Mouse (Mus musculus) liver, embryonic 12.5 days (tissue): ENCODE measurements at regions not wholly inside any gene's neighbourhood (a gene's known extent, or its start where the extent isn't known, plus 50 kb on each side); places are given as distances from the start of the nearest gene placed in this dataset.
A peak's percentile ranks its signal among the peaks of the same experiment; 100 is the strongest.

Experiments used
- ATAC-seq: fragments of 200-750 bp; cut with Nextera tagmentation; 2 replicates; pipeline ENCODE4 v1.8.0; 2017; ENCODE audit warnings: moderate number of reproducible peaks, mild to moderate bottlenecking, moderate library complexity
- H3K27ac ChIP-seq: fragments of 300-500 bp; sonication (generic); 2 replicates; pipeline ENCODE4 v1.5.1; 2016; ENCODE audit warnings: mild to moderate bottlenecking
- H3K27me3 ChIP-seq: fragments of 300-500 bp; sonication (generic); replicated peaks from 2 replicates; pipeline ENCODE4 v1.6.1; 2016; ENCODE audit warnings: mild to moderate bottlenecking, moderate library complexity
- H3K36me3 ChIP-seq: fragments of 300-500 bp; sonication (generic); 2 replicates; pipeline ENCODE4 v1.6.1; 2016; ENCODE audit warnings: mild to moderate bottlenecking, moderate library complexity
- H3K4me1 ChIP-seq: fragments of 300-500 bp; sonication (generic); 2 replicates; pipeline ENCODE4 v1.6.1; 2016
- H3K4me2 ChIP-seq: fragments of 300-500 bp; sonication (generic); 2 replicates; pipeline ENCODE4 v1.6.1; 2016; ENCODE audit warnings: mild to moderate bottlenecking, moderate library complexity
- H3K4me3 ChIP-seq: fragments of 300-500 bp; sonication (generic); 2 replicates; pipeline ENCODE4 v1.5.1; 2016; ENCODE audit warnings: mild to moderate bottlenecking, moderate library complexity
- H3K9ac ChIP-seq: fragments of 300-500 bp; sonication (generic); 2 replicates; pipeline ENCODE4 v1.6.1; 2016; ENCODE audit warnings: mild to moderate bottlenecking, moderate library complexity
- H3K9me3 ChIP-seq: fragments of 300-500 bp; sonication (generic); replicated peaks from 2 replicates; pipeline ENCODE4 v1.6.1; 2016; ENCODE audit warnings: mild to moderate bottlenecking, moderate library complexity
- WGBS: fragments of 180-500 bp; shearing (Covaris S2); methylation state at CpG from one replicate; pipeline ENCODE4 v1.1.7; 2016; ENCODE audit not compliant: insufficient replicate concordance; 5-methylcytosine and 5-hydroxymethylcytosine counted together

- peaks cover 65% of the 10 kb centered on the region for H3K4me1 ChIP-seq
- 65% methylated on average over 15 of the region's 15 CpGs for WGBS
- 0 out of 2 replicates have a peak overlapping the region, but pooled peaks have one; percentile 28 for H3K27ac ChIP-seq
These were observed 134.7 kb upstream of the Map3k1 start for GRCm38 (mm10) chr13:111943392-111944088.

GRCm38 (mm10) chr13:111944089-111944406 lies 135.3 kb upstream of the Map3k1 start:
- ATAC-seq: no peak
- Histone ChIP-seq H3K9ac (no peak overlapping the region; the same call in 1 of the 2 replicates), H3K4me1 (peaks cover 65% of the 10 kb centered on the region), H3K27ac (0 out of 2 replicates have a peak overlapping the region, but pooled peaks have one; percentile 28), H3K9me3 (no peaks in the 10 kb centered on the region), H3K4me2 (no peak overlapping the region), H3K27me3 (0 out of 2 replicates have a peak, but pooled peaks cover 15% of the 10 kb centered on the region), H3K4me3 (no peak overlapping the region), H3K36me3 (no peaks in the 10 kb centered on the region)
- 11% methylated on average over 5 of the region's 5 CpGs for whole genome bisulfite sequencing

More at GRCm38 (mm10) chr13:111943392-111944088, 134.7 kb upstream of the Map3k1 start:
- no peak for ATAC-seq
- Histone ChIP-seq H3K36me3 (no peaks in the 10 kb centered on the region), H3K27me3 (0 out of 2 replicates have a peak, but pooled peaks cover 15% of the 10 kb centered on the region), H3K4me3 (no peak overlapping the region), H3K4me2 (no peak overlapping the region), H3K9me3 (no peaks in the 10 kb centered on the region), H3K9ac (no peak overlapping the region; the same call in 1 of the 2 replicates)

GRCm38 (mm10) chr13:111946271-111946670 lies 137.5 kb upstream of the Map3k1 start:
- Histone ChIP-seq H3K4me3 (no peak overlapping the region), H3K27me3 (0 out of 2 replicates have a peak, but pooled peaks cover 15% of the 10 kb centered on the region), H3K9ac (no peak overlapping the region), H3K27ac (no peak overlapping the region), H3K36me3 (no peaks in the 10 kb centered on the region), H3K4me1 (peaks cover 50% of the 10 kb centered on the region), H3K4me2 (no peak overlapping the region), H3K9me3 (no peaks in the 10 kb centered on the region)
- ATAC-seq: no peak
- WGBS: 76% methylated on average over 4 of the region's 4 CpGs

GRCm38 (mm10) chr13:111946811-111947210 lies 138.0 kb upstream of the Map3k1 start:
- 0 out of 2 replicates have a peak, but pooled peaks cover 15% of the 10 kb centered on the region for H3K27me3 ChIP-seq
- 79% methylated on average over 8 of the region's 8 CpGs for WGBS
- no peaks in the 10 kb centered on the region for H3K36me3 ChIP-seq
- no peak overlapping the region for H3K9ac ChIP-seq
- H3K9me3 ChIP-seq: no peaks in the 10 kb centered on the region
- H3K4me2 ChIP-seq: no peak overlapping the region
- H3K27ac ChIP-seq: no peak overlapping the region
- ATAC-seq: no peak
- no peak overlapping the region for H3K4me3 ChIP-seq
- H3K4me1 ChIP-seq: peaks cover 45% of the 10 kb centered on the region

GRCm38 (mm10) chr13:111948395-111948794 lies 139.6 kb upstream of the Map3k1 start:
- ATAC-seq: no peak; the same call in 1 of the 2 replicates
- Histone ChIP-seq H3K9me3 (no peaks in the 10 kb centered on the region), H3K4me3 (no peak overlapping the region), H3K4me1 (peaks cover 37% of the 10 kb centered on the region), H3K9ac (no peak overlapping the region), H3K4me2 (no peak overlapping the region), H3K36me3 (no peaks in the 10 kb centered on the region), H3K27ac (no peak overlapping the region), H3K27me3 (0 out of 2 replicates have a peak, but pooled peaks cover 15% of the 10 kb centered on the region)
- WGBS: 50% methylated on average over 3 of the region's 3 CpGs

- 91% methylated on average over 1 of the region's 1 CpGs for WGBS
- H3K36me3 ChIP-seq: no peaks in the 10 kb centered on the region
- 0 out of 2 replicates have a peak, but pooled peaks cover under 1% of the 10 kb centered on the region for H3K27me3 ChIP-seq
- peaks cover 33% of the 10 kb centered on the region for H3K4me1 ChIP-seq
- H3K4me3 ChIP-seq: no peak overlapping the region
- H3K9me3 ChIP-seq: no peaks in the 10 kb centered on the region
- H3K9ac ChIP-seq: no peak overlapping the region
- ATAC-seq: no peak
- H3K27ac ChIP-seq: no peak overlapping the region
- no peak overlapping the region for H3K4me2 ChIP-seq
These were observed 141.2 kb upstream of the Map3k1 start for GRCm38 (mm10) chr13:111950042-111950441.

GRCm38 (mm10) chr13:111953860-111954519 lies 145.2 kb upstream of the Map3k1 start:
- no peak for ATAC-seq
- H3K9me3 ChIP-seq: no peaks in the 10 kb centered on the region
- no peak overlapping the region for H3K9ac ChIP-seq
- peaks cover 49% of the 10 kb centered on the region for H3K4me1 ChIP-seq
- no peak overlapping the region for H3K27ac ChIP-seq
- H3K4me2 ChIP-seq: no peak overlapping the region
- no peaks in the 10 kb centered on the region for H3K27me3 ChIP-seq
- no peaks in the 10 kb centered on the region for H3K36me3 ChIP-seq
- no peak overlapping the region for H3K4me3 ChIP-seq
- 56% methylated on average over 8 of the region's 8 CpGs for WGBS

GRCm38 (mm10) chr13:111954520-111954884 lies 145.7 kb upstream of the Map3k1 start:
- no peak for ATAC-seq
- no peaks in the 10 kb centered on the region for H3K36me3 ChIP-seq
- H3K4me1 ChIP-seq: peaks cover 46% of the 10 kb centered on the region
- WGBS: 10% methylated on average over 6 of the region's 6 CpGs
- no peak overlapping the region for H3K9ac ChIP-seq
- no peaks in the 10 kb centered on the region for H3K27me3 ChIP-seq
- no peaks in the 10 kb centered on the region for H3K9me3 ChIP-seq
- H3K27ac ChIP-seq: no peak overlapping the region
- no peak overlapping the region for H3K4me3 ChIP-seq
- H3K4me2 ChIP-seq: no peak overlapping the region

GRCm38 (mm10) chr13:111957118-111957517 lies 148.3 kb upstream of the Map3k1 start:
- H3K27ac ChIP-seq: peak overlapping the region; percentile 42; the same call in 1 of the 2 replicates
- no peaks in the 10 kb centered on the region for H3K9me3 ChIP-seq
- H3K9ac ChIP-seq: peak overlapping the region; percentile 35; the same call in 1 of the 2 replicates
- peak overlapping the region; percentile 41 for H3K4me2 ChIP-seq
- H3K4me3 ChIP-seq: no peak overlapping the region
- H3K27me3 ChIP-seq: no peaks in the 10 kb centered on the region
- 16% methylated on average over 3 of the region's 3 CpGs for WGBS
- ATAC-seq: peak; percentile 86
- no peaks in the 10 kb centered on the region for H3K36me3 ChIP-seq
- H3K4me1 ChIP-seq: peaks cover 41% of the 10 kb centered on the region

GRCm38 (mm10) chr13:111957674-111958273 lies 149.0 kb upstream of the Map3k1 start:
- peak; percentile 84 for ATAC-seq
- H3K4me2 ChIP-seq: peak overlapping the region; percentile 16; the same call in 1 of the 2 replicates

GRCm38 (mm10) chr13:111958421-111958820 lies 149.6 kb upstream of the Map3k1 start:
- no peaks in the 10 kb centered on the region for H3K27me3 ChIP-seq
- H3K36me3 ChIP-seq: no peaks in the 10 kb centered on the region
- no peak overlapping the region for H3K4me3 ChIP-seq
- 0 out of 2 replicates have a peak overlapping the region, but pooled peaks have one; percentile 16 for H3K4me2 ChIP-seq
- peaks cover 41% of the 10 kb centered on the region for H3K4me1 ChIP-seq
- no peak for ATAC-seq
- H3K9me3 ChIP-seq: no peaks in the 10 kb centered on the region
- peak overlapping the region; percentile 49; the same call in 1 of the 2 replicates for H3K9ac ChIP-seq
- WGBS: 94% methylated on average over 1 of the region's 1 CpGs
- H3K27ac ChIP-seq: peak overlapping the region; percentile 80

More at GRCm38 (mm10) chr13:111957674-111958273, 149.0 kb upstream of the Map3k1 start:
- no peaks in the 10 kb centered on the region for H3K36me3 ChIP-seq
- no peaks in the 10 kb centered on the region for H3K27me3 ChIP-seq
- no peak overlapping the region for H3K4me3 ChIP-seq
- 63% methylated on average over 11 of the region's 11 CpGs for WGBS
- peak overlapping the region; percentile 49 for H3K9ac ChIP-seq
- peaks cover 41% of the 10 kb centered on the region for H3K4me1 ChIP-seq
- H3K9me3 ChIP-seq: no peaks in the 10 kb centered on the region
- H3K27ac ChIP-seq: peak overlapping the region; percentile 80

GRCm38 (mm10) chr13:111960036-111960435 lies 151.2 kb upstream of the Map3k1 start:
- Histone ChIP-seq H3K4me1 (peaks cover 30% of the 10 kb centered on the region), H3K9ac (no peak overlapping the region), H3K4me2 (no peak overlapping the region), H3K27me3 (no peaks in the 10 kb centered on the region), H3K9me3 (no peaks in the 10 kb centered on the region), H3K4me3 (no peak overlapping the region), H3K27ac (no peak overlapping the region), H3K36me3 (no peaks in the 10 kb centered on the region)
- ATAC-seq: no peak
- WGBS: 95% methylated on average over 2 of the region's 2 CpGs
